18 mouse cellular contexts compared by ENCODE assay signal in genomic region chr2:106454310-106454974, GRCm38 (mm10).
DNase-seq lines count a peak whose midpoint lies in the region; ATAC-seq lines count a peak whose summit lies in the region.
"Had no signal": no experiment of that assay in that cellular context is flagged by ENCODE, and none has a peak within 500 bp of the region (broad histone marks: within the 10 kb centered on the region; RNA-seq: fewer than 3 reads in every experiment).

No protein-coding gene starts in this region.

- WGBS in hindbrain, embryonic 16.5 days: 57% methylated on average over 7 of the region's 7 CpGs
- 60% methylated on average over 7 of the region's 7 CpGs for WGBS in neural tube, embryonic 15.5 days

- H3K36me3 ChIP-seq in hindbrain, embryonic 16.5 days (ENCODE audit: control insufficient read depth, insufficient read depth, low read length): no peaks in the 10 kb centered on the region
- H3K36me3 ChIP-seq in neural tube, embryonic 15.5 days: no peaks in the 10 kb centered on the region
- H3K36me3 ChIP-seq: limb, embryonic 15.5 days had no signal

- no peak overlapping the region for H3K4me3 ChIP-seq in hindbrain, embryonic 16.5 days (ENCODE audit: low read length)
- no peak overlapping the region for H3K4me3 ChIP-seq in neural tube, embryonic 15.5 days (replicated peaks)
- H3K4me3 ChIP-seq: gastrocnemius, adult 2 months; limb, embryonic 15.5 days; myocyte had no signal

- DNase-seq in frontal cortex, postnatal 25 days (ENCODE audit: low spot score in 2 of 2): no peak
- peak; percentile 25 for DNase-seq in right cerebral cortex, adult 18-20 months
- DNase-seq in right cerebral cortex, postnatal 36 days (ENCODE audit: low spot score in 2 of 2): no peak
- no peak for DNase-seq in B cell, adult 2 months
- DNase-seq in urinary bladder, postnatal 36 days (ENCODE audit: low spot score in 2 of 2): no peak
- DNase-seq: adrenal gland, adult 8-10 months; gastrocnemius, adult 2 months; heart, postnatal 14 days; kidney, adult 11 months; kidney, postnatal 25 days; lung, adult 18-20 months; thymus, postnatal 4 days had no signal

- H3K9ac ChIP-seq in hindbrain, embryonic 16.5 days (ENCODE audit: low read depth, low read length): no peak overlapping the region
- H3K9ac ChIP-seq in neural tube, embryonic 15.5 days (replicated peaks): no peak overlapping the region
- H3K9ac ChIP-seq: limb, embryonic 15.5 days had no signal

- no peaks in the 10 kb centered on the region for H3K4me1 ChIP-seq in hindbrain, embryonic 16.5 days (ENCODE audit: control insufficient read depth, insufficient read depth, low read depth, low read length)
- no peaks in the 10 kb centered on the region for H3K4me1 ChIP-seq in neural tube, embryonic 15.5 days
- H3K4me1 ChIP-seq: limb, embryonic 15.5 days had no signal

- no peak overlapping the region for H3K4me2 ChIP-seq in hindbrain, embryonic 16.5 days (ENCODE audit: low read length)
- H3K4me2 ChIP-seq in neural tube, embryonic 15.5 days: no peak overlapping the region
- H3K4me2 ChIP-seq: limb, embryonic 15.5 days had no signal

- H3K27ac ChIP-seq in hindbrain, embryonic 16.5 days (ENCODE audit: low read depth, low read length): no peak overlapping the region
- H3K27ac ChIP-seq in neural tube, embryonic 15.5 days (replicated peaks): no peak overlapping the region
- H3K27ac ChIP-seq: gastrocnemius, adult 2 months; limb, embryonic 15.5 days; macrophage had no signal

- H3K9me3 ChIP-seq in hindbrain, embryonic 16.5 days (ENCODE audit: control insufficient read depth, low read length): no peaks in the 10 kb centered on the region
- no peaks in the 10 kb centered on the region for H3K9me3 ChIP-seq in neural tube, embryonic 15.5 days (replicated peaks)
- H3K9me3 ChIP-seq: limb, embryonic 15.5 days had no signal

- ATAC-seq in frontal cortex, adult (ENCODE audit: low TSS enrichment): peak; percentile 50; the same call in 1 of the 2 replicates
- peak; percentile 79 for ATAC-seq in hindbrain, embryonic 16.5 days
- ATAC-seq in neural tube, embryonic 15.5 days (ENCODE audit: low FRiP score): 0 out of 2 replicates have a peak, but pooled peaks have one; percentile 31

- no peaks in the 10 kb centered on the region for H3K27me3 ChIP-seq in hindbrain, embryonic 16.5 days (replicated peaks; ENCODE audit: control insufficient read depth, insufficient read depth, low read length)
- H3K27me3 ChIP-seq in neural tube, embryonic 15.5 days (replicated peaks): no peaks in the 10 kb centered on the region
- H3K27me3 ChIP-seq: limb, embryonic 15.5 days had no signal
